ENCODE assay signal across 11 mouse cellular contexts in genomic region chr1:184718261-184719120, GRCm38 (mm10). TPM values are rescaled to one million over a fixed set of nuclear protein-coding genes. Genes with fewer than 3 reads are reported as not detected.
DNase-seq lines count a peak whose midpoint lies in the region; ATAC-seq and TF ChIP-seq lines count a peak whose summit lies in the region.
"Had no signal": no experiment of that assay in that cellular context is flagged by ENCODE, and none has a peak within 500 bp of the region (broad histone marks: within the 10 kb centered on the region; RNA-seq: fewer than 3 reads in every experiment).

No protein-coding gene starts in this region.

- TF ChIP-seq POLR2A in ES-Bruce4 (IDR thresholded peaks at IDR 0.05; ENCODE audit: insufficient read depth, low read length), result no peak

- ATAC-seq in heart, embryonic 15.5 days (replicated peaks; ENCODE audit: insufficient number of reproducible peaks, insufficient read depth, low FRiP score, low read depth), result no peak
- 0 out of 2 replicates have a peak, but pooled peaks have one; percentile 10 for ATAC-seq in megakaryocyte progenitor cell, adult 5-6 weeks (replicated peaks; ENCODE audit: poor library complexity)

- no peak overlapping the region for H3K27ac ChIP-seq in heart, embryonic 10.5 days
- no peak overlapping the region for H3K27ac ChIP-seq in ES-Bruce4 (ENCODE audit: insufficient read depth, low read length)
- H3K27ac ChIP-seq in heart, embryonic 15.5 days, result no peak overlapping the region
- H3K27ac ChIP-seq: macrophage had no signal

- H3K4me1 ChIP-seq in heart, embryonic 10.5 days, result peaks cover 17% of the 10 kb centered on the region; the same call in 1 of the 2 replicates
- no peaks in the 10 kb centered on the region for H3K4me1 ChIP-seq in ES-Bruce4 (ENCODE audit: control insufficient read depth, insufficient read depth, low read length)
- peaks cover 10% of the 10 kb centered on the region for H3K4me1 ChIP-seq in heart, embryonic 15.5 days (replicated peaks)

- H3K9me3 ChIP-seq in heart, embryonic 10.5 days, result no peaks in the 10 kb centered on the region
- H3K9me3 ChIP-seq in ES-Bruce4 (replicated peaks; ENCODE audit: control insufficient read depth, insufficient read depth, low read length, poor library complexity, severe bottlenecking), result no peaks in the 10 kb centered on the region
- no peaks in the 10 kb centered on the region for H3K9me3 ChIP-seq in heart, embryonic 15.5 days (replicated peaks)

- H3K4me2 ChIP-seq in heart, embryonic 15.5 days, result peak overlapping the region; percentile 54

- no peak for DNase-seq in heart, embryonic 10.5 days (ENCODE audit: low spot score)
- DNase-seq in heart, postnatal 4 days, result no peak
- no peak for DNase-seq in thymus, postnatal 4 days
- DNase-seq in layer of hippocampus, adult 9-11 months, result no peak
- no peak for DNase-seq in testis, postnatal 10 days (ENCODE audit: low spot score)
- DNase-seq: adrenal gland, postnatal 36 days; kidney, adult 18-20 months had no signal

- no peak for TF ChIP-seq EP300 in ES-Bruce4 (IDR thresholded peaks at IDR 0.05; ENCODE audit: insufficient read depth, low read depth, low read length)

- H3K27me3 ChIP-seq in heart, embryonic 10.5 days (ENCODE audit: insufficient read depth, poor library complexity, severe bottlenecking), result peaks cover 100% of the 10 kb centered on the region
- H3K27me3 ChIP-seq in ES-Bruce4 (ENCODE audit: control insufficient read depth, insufficient read depth, low read length, poor library complexity, severe bottlenecking), result peaks cover 26% of the 10 kb centered on the region
- peaks cover 97% of the 10 kb centered on the region for H3K27me3 ChIP-seq in heart, embryonic 15.5 days

- H3K36me3 ChIP-seq in heart, embryonic 10.5 days, result no peaks in the 10 kb centered on the region
- H3K36me3 ChIP-seq in ES-Bruce4 (ENCODE audit: control insufficient read depth, insufficient read depth, low read length, poor library complexity, severe bottlenecking), result no peaks in the 10 kb centered on the region
- H3K36me3 ChIP-seq in heart, embryonic 15.5 days, result no peaks in the 10 kb centered on the region

- 2% methylated on average over 41 of the region's 41 CpGs for WGBS in heart, embryonic 10.5 days
- WGBS in heart, embryonic 15.5 days, result 3% methylated on average over 41 of the region's 41 CpGs

- H3K4me3 ChIP-seq in heart, embryonic 10.5 days, result peak overlapping the region; percentile 46
- peak overlapping the region; percentile 42 for H3K4me3 ChIP-seq in ES-Bruce4 (ENCODE audit: low read depth, low read length)
- peak overlapping the region; percentile 36 for H3K4me3 ChIP-seq in heart, embryonic 15.5 days

- no peak for TF ChIP-seq CTCF in ES-Bruce4 (IDR thresholded peaks at IDR 0.05; ENCODE audit: low read depth, low read length)

- no peak overlapping the region for H3K9ac ChIP-seq in ES-Bruce4 (ENCODE audit: low read depth, poor library complexity, severe bottlenecking)
- no peak overlapping the region for H3K9ac ChIP-seq in heart, embryonic 15.5 days

RNA-seq across cellular contexts. Expression of gene Hlx, which starts 13.9 kb away (rescaled TPM):
- polyA plus RNA-seq in heart, embryonic 10.5 days (2016; fragmentation: Nextera tagmentation; extraction: Ambion mirVana), result 3.1 and 19.4 TPM in 2 replicates
- 10 to 100 TPM; 13.7 to 20.6 TPM for total RNA-seq in heart, postnatal 4 days (2021)
- 0.37 TPM in 1 of 2 replicates, not detected in the other for polyA plus RNA-seq in ES-Bruce4 (2011; ENCODE audit: insufficient read depth, insufficient read length, low read depth, missing spikeins)
- polyA plus RNA-seq in heart, embryonic 15.5 days (2015; fragmentation: Nextera tagmentation; extraction: Ambion mirVana), result 10.9 and 12.0 TPM in 2 replicates
- 11.6 and 14.7 TPM in 2 replicates for total RNA-seq in megakaryocyte progenitor cell, adult 5-6 weeks (2015)
- 10.3 and 15.2 TPM in 2 replicates for total RNA-seq in megakaryocyte progenitor cell, adult 5-6 weeks (2017)
